Mouse (Mus musculus): ENCODE results near the gene Ltc4s.

The Ltc4s gene

DNA sequence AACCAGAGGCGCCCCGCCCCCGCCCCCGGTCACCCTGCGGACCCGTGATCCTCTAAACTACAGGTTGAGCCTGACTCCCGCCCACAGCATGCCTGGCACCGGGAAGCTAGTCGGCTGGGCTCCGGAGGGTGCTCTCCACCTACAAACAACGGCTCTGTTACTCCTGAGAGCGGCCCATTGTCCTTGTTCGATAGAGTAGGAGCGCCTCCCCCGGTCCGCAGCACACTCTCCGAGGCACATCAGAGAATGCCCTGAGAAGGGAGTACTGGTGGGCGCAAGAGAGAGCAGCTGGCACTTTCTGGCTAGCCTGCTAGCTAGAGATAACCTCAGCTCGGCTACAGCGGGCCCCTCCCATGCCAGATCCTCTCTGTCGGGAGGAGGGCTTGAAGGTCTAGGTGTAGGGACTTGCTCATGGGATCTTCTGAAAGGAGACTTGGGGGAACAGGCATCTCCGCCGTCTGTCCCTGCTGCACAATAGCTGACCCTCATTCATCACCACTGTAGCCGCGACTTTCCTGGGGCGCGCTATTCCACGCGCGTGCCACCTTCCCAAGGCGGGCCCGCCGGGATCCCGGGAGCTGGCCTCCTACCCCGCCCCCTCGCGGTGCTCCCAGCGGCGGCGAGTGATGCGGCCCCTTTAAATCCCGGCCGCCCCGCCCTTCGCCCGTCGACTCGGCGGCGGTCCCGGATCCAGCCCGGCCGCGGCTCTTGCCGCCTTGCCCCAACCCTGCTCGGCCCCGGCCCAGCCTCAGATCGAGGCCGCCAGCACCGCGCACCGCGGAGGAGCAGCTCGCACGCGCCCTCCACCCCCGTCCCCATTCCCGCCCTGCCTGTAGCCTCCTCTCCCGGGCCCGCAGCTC, 13.5 kb downstream of the Ltc4s start:
- peak; percentile 90 for DNase-seq (ENCODE audit: low spot score)

DNA sequence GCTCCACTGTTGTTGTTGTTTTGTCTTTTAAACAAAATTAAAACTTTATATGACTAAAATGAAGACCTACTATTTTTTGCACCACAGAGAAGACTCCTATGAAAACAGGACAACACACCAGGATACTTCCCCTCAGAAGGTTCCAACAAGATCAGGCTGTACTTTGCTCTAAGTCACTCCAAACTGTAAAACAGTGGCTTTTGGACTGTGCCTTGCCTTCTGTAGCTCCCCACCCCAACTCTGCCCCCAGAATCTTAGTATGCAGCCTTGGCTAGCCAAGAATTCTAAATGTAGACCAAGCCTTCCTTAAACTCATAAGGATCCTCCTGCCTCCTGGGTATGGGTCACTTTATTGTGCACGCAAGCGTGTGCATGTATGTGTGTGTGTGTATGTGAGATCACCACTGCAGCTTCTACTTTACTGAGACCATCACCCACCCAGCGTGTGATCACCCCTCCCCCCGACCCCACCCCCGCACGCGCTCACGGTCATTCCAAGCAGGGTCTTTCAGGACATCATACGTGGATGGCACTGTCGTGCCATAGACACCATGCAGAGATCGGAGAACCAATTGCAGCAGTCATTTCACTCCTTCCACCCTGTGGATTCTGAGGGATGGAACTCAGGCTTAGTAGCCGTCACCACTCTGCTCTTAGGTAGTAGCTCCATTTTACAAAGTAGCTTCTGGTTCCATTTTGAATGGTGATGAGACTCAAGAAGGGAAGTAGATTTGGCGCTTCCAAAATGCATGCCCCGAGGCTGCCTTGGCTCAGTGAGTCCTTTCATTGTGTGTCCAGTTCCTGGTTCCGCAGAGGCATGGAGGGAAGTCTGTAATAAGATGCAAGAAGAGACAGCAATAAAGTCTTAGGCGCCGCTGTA, 14.4 kb downstream of the Ltc4s start:
- no peak for DNase-seq (ENCODE audit: low spot score)

DNA sequence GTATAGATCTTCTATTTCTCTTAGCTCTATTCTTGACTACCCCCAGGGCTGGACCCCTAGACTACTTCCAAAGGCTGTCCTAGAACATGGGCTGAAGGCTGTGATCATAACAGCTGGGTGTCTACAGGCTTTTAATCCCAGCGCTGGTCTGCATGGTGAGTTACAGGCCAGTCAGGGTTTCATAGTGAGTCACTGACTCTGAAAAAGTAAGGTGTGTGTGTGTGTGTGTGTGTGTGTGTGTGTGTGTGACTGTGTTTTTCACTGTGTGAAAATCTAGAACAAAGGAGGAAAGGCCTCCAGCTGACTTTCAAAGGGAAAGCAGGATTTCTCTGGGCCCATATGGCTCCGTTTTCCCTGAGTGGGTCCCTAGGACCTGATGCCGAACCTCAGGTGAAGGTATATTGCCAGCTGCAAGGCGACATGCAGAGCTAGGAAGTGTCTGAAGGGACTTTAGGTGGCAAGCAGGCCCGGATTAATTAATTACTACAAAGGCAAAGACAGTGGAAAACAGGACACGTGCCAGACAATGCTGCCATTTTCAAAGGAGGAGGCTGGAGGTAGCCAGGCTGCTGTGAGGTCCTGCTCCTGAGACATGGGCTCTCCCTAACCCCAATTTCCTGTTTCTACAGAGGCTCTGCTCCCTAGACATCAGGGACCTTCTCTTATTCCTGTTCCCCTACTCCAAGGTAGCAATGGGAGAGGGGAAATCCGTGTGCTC, 15.7 kb downstream of the Ltc4s start:
- no peak for DNase-seq (ENCODE audit: low spot score)

DNA sequence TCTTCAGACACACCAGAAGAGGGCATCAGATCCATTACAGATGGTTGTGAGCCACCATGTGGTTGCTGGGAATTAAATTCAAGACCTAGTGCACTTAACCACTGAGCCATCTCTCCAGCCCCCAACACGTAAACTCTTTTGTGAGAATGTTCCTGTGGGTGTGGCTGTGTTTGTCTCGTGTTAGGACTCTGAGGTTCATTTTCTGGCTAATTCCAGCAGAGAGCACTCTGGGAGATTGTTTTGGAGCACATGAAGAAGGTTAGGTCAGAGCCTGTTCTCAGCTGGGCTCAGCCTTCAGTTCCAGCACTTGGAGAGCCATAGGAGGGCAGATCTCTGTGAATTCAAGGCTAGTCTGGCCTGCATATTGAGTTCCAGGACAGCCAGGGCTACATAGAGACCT, 18.6 kb downstream of the Ltc4s start:
- no peak for DNase-seq (ENCODE audit: low spot score)

GRCm38 (mm10) chr11:50217811-50218210, 20.6 kb downstream of the Ltc4s start:
- DNase-seq (ENCODE audit: low spot score) = no peak

DNA sequence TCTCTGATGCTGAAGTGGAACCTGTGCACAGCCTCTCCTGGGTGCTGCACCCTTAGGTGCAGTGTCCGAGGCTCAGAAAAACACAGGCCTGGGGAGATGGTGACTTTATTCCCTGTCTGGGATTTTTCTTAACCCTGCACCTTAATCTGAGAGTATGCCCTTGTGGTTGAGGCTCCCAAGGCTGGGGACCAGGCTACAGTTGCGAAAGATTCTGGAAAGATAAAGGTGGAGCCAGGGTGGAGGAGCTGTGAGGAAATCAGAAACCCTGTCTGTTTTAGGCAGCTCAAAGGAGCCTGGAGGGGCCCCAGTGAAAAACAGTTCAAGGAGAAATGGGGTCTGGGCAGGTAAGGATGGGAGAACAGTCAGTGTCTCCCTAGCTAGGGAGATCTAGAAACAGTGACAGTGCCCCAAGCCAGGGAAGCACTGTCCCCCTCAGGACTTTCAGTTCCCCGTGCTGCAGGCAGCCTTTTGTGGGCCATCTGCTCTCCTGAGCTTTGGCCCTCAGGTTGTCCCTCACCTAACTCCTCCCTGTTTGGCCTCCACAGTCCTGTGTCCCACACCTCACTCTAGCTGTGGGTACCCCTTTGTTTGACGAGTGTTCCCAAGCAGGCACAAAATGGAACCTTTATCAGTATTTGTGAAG, 21.6 kb downstream of the Ltc4s start:
- DNase-seq (ENCODE audit: low spot score) = no peak

GRCm38 (mm10) chr11:50215633-50216032, 22.8 kb downstream of the Ltc4s start:
- DNase-seq (ENCODE audit: low spot score) = no peak

- DNase-seq (ENCODE audit: low spot score) = no peak
Measured at GRCm38 (mm10) chr11:50214631-50215030, 23.8 kb downstream of the Ltc4s start.

DNA sequence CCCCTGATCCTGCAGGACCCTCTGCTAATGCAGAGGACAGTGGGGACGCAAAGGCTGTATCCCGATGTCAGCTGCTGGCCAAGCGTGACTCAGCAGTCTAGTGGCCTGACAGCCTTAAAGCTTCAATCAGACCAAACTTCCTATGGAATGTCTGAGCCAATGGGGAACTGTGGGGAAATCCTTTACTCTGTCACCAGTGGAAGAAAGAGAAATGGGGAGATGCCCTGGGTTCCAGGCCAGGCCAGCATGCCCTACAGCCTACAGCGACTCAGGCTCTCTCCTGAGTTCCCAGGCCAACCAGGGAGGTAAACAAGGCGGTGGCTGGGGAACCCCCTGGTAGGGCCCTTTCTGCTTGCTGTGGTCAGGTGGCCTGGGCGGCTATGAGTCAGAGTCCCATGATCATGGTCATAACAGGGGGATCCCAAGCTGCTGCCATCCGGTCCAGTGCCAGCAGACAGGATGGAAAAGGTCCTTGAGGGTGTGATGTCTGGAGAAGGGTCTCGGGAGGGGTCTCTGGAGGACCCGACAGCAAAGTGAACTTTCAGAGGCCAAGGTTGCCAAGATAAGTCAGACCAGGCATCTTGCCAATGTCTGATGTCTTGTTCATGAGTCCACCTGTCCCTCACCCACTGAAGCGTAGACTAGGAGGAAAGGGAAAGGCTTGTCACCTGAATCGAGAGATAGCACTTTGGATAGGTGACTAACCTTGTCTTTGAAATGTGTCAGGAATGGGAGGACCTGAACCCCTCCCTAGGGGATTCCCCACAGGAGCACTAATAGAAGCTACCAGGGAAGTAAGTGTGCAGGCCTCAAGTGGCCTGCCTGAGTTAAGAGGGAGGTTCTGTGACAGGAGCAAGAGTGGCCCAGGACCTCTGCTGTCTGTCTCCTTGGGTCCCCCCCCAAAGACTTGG, 25.3 kb downstream of the Ltc4s start:
- peak; percentile 85 for DNase-seq (ENCODE audit: low spot score)

DNA sequence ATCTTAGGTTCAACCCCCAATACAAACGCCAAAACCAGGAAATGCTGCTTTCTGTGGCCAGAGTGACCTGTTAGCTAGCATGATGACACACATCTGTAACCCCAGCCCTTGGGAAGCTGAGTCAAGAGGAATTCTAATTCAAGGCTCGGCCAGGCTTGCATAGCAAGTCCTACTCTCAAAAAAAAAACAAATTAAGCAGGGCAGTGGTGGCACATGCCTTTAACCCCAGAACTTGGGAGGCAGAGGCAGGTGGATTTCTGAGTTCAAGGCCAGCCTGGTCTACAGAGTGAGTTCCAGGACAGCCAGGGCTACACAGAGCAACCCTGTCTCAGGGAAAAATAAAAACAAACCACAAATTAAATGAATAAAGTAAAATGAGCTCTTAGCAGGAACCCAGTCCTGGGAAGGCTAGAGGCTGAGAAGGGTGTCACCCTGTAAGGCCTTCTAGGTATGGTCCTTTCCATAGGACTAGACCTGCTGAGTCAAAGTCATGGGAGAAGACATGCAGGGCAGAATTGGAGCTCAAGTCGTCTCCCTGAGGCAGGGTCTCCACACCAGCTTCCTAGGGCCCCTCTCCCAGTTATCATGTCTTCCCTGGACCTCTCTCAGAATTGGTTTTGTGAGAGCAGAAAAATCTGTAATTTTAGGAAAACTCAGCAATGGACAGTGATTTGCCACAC, 26.2 kb downstream of the Ltc4s start:
- no peak for DNase-seq (ENCODE audit: low spot score)

- DNase-seq (ENCODE audit: low spot score) = no peak
Measured at GRCm38 (mm10) chr11:50211322-50212059, 26.9 kb downstream of the Ltc4s start.

DNA sequence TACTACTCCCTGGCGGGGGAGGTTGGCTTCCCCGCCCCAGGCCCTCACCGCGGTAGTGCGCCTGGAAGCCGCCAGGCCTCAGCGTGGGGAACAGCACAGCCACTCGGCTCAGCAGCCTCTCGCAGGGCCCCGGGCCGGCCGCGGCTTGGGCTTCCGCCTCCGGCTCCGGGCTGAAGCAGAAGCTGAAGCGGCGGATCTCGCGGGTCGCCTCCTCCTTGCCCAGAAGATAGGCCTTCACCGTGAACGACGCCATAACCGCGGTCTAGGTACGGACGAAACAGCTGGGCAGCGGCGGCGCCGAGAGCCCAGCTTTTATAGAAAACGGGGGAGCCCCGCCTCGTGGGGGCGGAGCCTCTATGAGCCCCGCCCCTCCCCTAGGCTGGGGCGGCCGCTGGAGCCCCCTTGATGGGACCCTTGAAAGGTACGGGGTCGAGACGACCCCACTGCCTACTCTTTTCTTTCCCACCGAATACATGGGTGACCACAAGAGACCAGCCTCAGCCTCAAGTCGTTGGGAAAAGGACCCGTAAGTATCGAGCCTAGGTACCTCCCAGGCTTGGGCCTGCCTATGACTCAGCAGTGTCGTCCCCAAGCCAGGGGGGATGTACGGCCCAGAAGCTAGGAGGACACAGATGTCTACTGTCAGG, 27.8 kb downstream of the Ltc4s start, which contains the start of the genes Sqstm1 and Mgat4b:
TSS of gene Sqstm1 (minus strand) at position 323 of the 647 bp plus-strand sequence.
TSS of gene Mgat4b (plus strand) at position 386 of the 647 bp plus-strand sequence.
- peak; percentile 84 for DNase-seq (ENCODE audit: low spot score)

DNA sequence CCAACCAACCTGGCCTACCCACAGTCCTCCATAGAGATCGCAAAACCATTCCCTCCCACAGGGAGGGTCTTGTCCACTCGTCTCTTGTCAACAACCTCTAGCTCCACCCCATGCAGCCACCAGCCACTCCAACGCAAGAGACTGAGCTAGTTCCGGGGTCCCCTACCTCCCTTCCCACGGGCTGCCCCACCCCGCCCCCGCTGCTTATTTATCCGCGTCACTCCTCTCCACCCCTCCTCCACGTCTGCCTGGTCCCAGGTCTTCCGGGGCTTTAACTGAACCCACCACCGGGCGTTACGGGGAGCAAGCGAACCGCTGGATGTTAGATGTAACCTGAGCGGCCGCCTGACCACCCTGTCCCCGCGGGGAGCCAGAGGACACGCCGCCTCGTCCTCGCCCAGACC, 28.3 kb downstream of the Ltc4s start:
- DNase-seq (ENCODE audit: low spot score) = peak; percentile 94

- no peak for DNase-seq (ENCODE audit: low spot score)
Measured at GRCm38 (mm10) chr11:50208039-50208438, 30.4 kb downstream of the Ltc4s start.

DNA sequence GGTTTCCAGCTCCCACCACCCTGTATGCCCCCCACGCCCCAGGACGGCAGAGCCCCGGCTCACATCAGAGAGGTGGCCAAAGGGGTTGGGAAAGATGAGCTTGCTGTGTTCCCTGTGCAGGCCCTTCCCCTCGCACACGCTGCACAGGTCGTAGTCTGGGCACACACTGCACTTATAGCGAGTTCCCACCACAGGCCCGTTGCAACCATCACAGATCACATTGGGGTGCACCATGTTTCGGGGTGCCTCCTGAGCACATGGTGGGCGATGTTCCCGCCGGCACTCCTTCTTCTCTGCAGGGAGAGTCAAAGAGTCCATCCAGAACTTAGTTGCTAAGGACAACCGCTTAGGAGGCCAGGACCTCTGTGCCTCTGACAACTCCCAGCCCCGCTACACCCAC, 31.1 kb downstream of the Ltc4s start:
- DNase-seq (ENCODE audit: low spot score) = no peak

- DNase-seq (ENCODE audit: low spot score) = no peak
Measured at GRCm38 (mm10) chr11:50206037-50206436, 32.4 kb downstream of the Ltc4s start.

GRCm38 (mm10) chr11:50205434-50205833, 33.0 kb downstream of the Ltc4s start:
- DNase-seq (ENCODE audit: low spot score) = no peak

- DNase-seq (ENCODE audit: low spot score) = no peak
Measured at GRCm38 (mm10) chr11:50203302-50203827, 35.1 kb downstream of the Ltc4s start.

DNA sequence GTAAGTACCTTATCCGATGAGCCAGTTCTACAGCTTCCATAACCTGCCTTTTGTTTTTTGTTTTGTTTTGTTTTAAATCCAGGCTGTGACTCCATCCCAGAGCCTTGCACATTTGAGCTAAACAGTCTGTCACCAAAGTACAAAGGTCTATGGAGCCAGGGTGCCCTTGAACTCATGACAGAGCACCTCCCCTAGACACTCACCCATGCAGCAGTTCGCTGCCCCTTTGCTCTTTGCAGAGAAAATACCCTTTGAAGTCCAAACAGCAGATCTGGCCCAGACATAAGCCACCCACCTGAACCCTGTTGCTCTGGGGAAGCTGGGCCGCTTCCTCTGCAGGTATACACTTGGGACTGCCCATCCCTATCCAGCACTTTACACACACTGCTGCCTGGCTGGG, 36.8 kb downstream of the Ltc4s start:
- no peak for DNase-seq (ENCODE audit: low spot score)

Measured in urinary bladder, postnatal 14 days (tissue).